Mouse (Mus musculus) spleen, postnatal 36 days (tissue): ENCODE data around the gene Gdf7.
A peak's percentile ranks its signal among the peaks of the same experiment; 100 is the strongest.

Source experiments
- DNase-seq, 2 experiments: peaks; one replicate each; pipeline ENCODE4 v3.0.0; 2022; ENCODE audit warnings: low spot score in 2 of 2, mixed read lengths in 1 of 2

Gene Gdf7

DNA sequence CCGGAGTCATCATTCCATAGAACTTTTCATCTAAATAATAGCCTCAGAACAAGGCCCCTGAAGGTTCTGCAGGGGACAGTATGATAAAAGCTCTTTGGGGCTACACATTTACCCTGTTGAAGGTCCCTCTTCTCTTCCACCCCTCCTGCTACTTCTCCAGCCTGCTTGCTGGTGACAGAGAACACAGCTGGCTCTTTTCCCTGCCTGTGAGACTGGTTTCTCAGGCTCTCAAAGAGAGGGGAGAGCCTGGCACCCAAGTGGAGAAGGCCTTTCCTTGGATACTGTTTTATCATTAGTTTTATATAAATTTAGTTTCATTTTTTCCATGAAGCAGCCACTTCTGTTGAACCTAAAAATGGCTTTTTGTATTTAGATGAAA lies 25.9 kb upstream of the Gdf7 start:
- DNase-seq = no peak

DNA sequence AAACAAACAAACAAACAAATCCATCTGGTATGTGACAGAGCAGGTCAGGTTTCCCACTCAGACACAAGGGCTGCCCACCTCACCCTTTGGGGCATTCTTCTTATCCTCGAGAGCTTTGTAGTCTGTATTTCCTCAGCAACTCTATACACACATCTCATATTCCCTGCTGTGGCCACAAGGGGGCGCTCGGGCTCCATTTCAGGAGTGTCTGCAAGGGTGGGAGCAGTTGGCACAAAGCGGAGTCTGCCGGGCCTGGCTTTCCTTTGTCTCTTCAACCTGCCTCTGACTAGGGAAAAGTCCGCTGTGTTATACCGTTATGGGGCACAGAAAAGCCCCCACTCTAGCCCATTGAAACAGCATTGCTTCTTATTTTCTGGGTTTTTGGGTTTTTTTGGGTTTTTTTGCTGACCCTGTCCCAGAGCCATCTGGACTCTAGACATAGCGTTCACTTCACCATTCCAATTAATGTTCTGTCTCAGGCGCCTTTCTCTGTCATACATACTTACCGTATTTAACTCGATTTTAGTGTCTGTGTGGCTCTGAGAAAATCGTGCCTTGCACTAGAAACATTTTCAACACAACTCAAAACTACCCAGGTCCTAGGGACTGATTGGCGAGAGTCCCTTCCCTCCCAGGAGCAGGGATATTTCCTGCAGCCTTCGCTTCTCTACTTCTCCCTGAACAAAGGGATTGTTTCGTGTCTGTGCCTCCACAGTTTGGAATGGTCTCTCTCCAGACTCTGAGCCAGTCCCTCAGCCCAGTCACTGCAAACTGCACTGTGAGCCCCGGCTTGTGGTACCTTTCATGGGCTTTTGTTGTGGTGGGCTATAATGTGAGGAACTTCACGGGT lies 25.3 kb upstream of the Gdf7 start:
- DNase-seq = peak; percentile 80 to 88

DNA sequence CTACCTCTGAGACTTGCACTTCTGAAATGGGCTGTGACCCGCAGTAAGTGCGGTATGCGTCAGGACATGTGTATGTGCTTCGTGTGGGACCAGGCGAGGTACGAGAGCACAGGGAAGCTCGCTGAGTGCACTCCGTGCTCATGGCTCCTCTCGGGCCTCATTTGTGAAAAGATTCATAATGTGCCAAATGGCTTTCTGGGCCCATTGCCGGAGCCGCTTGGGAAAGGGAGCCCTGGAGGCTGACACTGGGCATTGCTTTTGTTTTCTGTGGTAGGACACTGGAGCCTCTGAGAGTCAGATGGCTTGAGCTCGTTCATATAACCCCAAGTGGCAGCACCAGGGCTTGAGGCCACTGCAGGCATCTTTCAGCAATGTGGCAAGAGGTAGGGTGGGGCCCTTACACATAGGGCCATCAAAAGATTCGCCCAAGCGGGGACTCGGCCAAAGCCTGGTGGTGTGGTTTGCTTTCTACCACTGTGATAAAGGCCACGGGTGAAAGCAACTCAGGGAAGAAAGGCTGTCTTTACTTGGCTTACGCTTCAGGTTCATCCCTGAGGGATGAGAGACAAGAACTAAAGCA lies 24.3 kb upstream of the Gdf7 start:
- DNase-seq = no peak

DNA sequence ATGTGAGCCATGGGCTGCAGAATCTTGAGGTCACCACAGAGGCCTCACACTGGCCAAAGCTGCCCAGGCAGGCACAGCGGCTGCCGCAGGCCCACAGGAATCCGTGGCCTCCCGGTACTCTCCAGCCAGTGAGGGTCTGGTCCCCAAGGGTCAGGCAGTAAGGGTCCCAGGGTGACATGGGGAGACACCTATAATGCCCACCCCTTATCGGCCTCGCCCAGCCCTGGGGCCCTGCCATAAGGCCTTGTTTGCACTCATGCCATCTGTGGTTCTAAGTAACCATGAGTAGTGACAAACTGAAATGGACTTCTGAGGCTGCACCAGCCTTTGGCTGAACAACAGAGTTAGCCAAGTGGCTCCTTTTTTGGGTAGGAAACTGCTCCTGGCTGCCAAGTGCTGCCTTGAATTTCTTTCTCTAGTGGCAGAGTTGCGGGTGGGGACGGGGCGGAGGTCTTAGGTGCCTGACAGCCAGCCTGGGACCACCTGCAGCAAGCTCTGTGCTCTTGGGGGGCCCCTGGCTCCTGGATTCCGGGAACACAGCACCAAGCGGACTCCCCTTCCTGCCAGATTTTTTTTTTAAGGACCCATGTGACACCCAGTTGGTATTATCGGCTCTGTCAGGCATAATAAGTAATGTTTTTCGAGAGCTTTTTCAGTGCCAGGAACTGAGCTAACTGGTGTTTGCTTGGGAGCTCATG lies 23.6 kb upstream of the Gdf7 start:
- no peak for DNase-seq

DNA sequence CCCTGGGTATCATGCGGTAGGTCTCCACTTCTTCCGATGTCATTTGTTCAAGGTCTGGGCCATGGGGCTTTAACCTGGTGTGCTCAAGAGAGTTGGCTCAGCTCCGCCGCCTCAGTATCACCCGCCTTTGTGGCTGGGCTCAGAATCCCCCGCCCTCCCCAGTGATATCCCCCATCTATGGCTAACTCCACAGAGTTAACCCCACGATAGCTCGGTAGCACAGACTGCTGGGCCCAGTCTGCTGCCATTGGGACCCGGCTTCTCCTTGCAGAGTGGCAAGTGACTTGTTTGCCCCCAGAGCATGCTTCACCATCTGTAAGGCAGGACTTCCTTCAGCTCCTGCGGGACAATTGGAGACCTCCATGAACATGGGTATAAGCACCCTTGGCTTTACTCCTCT lies 22.3 kb upstream of the Gdf7 start:
- no peak for DNase-seq

DNA sequence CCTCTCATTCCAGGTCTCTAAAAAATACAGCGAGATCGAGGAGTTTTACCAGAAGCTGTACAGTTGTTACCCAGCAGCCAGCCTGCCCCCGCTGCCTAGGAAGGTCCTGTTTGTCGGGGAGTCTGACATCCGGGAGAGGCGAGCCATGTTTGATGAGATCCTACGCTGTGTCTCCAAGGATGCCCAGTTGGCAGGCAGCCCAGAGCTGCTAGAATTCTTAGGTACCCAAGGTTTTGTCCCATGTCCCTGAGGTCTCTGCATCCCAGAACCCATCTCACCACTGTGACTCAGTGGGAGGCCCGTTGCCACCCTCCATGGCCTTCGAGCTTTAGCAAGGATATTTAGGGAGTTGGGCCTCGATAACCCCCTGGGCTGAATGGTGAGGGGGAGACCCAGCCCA lies 19.8 kb upstream of the Gdf7 start:
- DNase-seq = no peak

DNA sequence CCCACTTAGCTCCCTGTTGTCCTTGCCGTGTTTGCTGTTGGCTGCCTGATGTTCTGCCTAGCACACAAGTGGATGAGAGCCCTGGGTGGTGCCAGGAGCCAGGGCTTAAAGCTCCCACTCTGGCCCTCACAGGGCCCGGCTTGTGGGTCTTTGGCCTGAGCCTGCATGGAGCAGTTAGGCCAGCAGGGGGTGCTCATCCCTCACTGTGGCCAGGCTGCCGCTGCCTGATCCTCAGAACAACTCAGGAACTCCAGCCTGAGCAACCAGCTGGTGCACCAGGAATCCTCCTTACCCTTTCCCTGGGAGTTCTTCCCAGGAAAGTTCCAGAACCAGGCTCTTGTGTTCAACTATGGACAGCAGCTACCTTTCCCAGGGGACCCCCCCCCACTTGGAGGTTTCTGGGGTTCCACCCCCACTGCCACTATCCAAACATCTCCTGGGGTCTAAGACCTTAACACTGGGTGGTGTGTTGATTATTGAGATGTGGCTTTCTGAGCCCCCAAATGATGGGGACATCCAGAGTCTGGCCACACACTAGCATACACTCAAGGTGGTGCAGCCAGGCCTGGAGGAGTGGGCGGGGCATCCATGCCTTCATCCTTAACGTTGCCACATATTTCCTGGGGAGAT lies 18.4 kb upstream of the Gdf7 start:
- peak; percentile 46 to 49 for DNase-seq

DNA sequence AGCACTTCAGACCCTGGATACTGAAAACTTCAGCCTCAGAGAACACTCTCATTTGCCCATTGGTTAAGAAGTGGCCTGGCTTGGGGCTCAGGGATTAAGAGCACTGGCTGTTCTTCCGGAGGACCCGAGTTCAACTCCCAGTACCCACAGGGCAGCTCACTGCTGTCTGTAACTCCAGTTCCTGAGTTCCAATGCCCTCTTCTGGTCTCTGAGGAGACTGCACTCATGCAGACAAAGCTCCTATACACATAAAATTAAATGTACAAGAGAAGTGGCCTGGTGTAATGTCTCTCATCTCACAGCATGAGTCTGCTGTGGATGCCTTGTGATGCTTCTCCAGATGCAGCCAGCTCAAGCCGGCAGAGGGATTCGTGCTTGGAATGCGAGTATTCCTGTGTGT lies 14.8 kb upstream of the Gdf7 start:
- DNase-seq = no peak

DNA sequence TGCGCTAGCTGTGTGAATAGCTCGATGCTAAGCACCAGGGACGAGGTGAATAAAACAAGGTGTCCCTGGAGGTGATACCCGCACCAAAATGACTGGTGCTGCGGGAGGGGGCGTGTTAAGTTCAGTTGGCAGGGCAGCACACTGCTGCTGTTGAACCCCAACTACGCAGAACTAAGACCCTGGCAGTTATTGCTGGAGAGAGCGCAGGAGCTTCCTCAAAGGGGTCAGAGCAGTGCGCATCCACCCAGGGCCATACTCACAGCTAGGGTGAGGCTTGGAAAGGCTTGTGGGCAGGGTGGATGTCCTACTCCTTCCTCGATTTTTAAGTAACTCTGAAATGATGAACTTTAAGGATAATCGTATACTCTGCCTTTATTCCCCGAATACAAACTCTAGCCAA lies 12.0 kb upstream of the Gdf7 start:
- DNase-seq = no peak

DNA sequence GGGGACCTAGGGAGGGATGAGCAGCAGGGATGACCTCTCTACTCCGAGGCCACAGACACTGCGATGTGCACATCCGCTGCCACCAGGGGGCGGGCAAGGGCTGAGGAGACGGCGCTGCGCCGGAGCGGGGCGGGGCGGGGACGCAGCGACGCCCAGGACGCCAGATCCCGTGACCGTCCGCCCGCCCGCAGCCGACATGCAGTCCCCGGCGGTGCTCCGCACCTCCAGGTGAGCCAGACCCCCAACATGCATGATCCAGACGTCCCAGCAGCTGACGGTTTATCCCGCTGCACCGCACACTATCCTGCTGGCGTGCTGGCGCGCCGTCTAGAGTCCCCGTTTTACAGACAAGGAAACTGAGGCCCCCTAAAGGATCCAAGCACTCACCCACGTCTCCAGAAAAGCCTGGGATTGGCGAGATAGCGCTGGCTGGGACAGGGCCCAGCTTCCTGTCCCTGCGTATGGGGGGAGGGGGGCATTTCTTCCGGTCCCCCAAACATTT lies 11.6 kb upstream of the Gdf7 start, which contains the start of gene Hs1bp3:
TSS of gene Hs1bp3 (plus strand) at position 163 of the 502 bp plus-strand sequence.
- DNase-seq = peak; percentile 78 to 79

DNA sequence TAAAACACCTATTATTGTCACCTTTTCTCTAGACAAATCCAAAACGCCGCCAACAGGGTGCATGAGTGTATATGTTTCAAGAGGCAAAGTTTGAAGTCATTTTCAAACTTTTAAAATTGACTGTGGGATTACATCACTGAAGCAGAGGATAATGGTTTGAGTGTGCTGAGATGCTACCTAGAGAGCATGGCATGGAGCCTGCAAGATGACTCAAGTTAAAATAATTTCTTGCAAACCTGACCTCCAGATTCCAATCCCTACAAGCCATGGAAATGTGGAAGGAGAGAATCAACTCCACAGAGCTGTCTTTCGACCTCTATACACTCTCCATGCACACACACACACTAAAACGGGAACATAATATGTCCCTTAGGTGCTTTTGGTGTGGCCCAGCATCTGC lies 10.5 kb upstream of the Gdf7 start:
- no peak for DNase-seq

DNA sequence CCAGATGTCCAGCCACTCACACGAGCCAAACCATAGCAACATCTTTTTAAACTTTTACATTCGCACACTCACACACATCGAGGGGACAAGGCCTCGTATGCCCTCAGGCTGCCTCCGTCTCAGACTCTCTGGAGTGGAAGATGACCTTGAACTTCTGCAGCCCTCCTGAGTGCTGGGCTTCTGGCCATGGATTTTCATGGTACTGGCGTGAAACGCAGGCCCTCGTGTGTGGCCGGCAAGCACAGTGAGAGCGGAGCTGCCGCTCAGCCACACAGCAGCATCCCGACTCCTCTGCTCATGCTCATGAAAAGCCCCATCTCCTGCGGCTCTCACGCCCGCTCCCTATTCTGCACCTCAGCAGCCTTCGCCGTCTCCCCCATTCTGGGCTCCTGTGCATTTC lies 9.2 kb upstream of the Gdf7 start:
- no peak for DNase-seq

DNA sequence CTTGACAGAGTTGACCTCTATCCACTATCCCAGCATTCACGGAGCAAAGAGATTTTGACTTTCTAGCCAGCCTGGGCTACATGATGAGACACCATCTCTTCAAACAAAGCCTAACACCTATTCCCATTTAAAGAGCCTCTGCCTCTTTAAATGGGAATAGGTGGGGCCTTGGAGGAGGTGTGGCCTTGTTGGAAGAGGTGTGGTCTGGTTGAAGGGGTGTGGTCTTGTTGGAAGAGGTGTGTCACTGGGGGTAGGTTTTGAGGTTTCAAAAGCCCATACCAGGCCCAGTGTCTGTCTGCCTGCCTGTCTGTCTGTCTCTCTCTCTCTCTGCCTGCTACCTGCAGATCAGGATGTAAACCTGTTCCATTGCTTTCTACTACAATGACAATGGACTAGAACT lies 5.2 kb upstream of the Gdf7 start:
- no peak for DNase-seq

DNA sequence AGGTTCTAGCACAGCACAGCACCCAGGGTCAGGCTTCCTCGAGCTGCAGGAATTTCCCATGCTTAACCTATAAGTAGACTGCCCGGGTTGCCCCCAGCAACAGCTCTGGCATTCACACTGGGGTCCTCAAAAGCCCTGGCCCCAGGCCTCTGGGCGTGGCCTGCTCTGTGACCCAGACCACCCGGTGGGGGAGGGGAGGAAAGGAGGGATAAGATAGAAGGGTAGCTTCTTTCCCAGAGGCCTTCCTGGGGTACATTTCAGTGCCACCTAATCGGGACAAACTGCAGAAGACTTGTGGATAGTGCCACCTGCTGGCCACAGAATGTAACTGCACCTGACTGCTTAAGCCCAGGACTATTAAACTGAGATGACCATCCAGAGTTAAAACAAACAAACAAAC lies 4.7 kb upstream of the Gdf7 start:
- DNase-seq = peak; percentile 17 to 35

DNA sequence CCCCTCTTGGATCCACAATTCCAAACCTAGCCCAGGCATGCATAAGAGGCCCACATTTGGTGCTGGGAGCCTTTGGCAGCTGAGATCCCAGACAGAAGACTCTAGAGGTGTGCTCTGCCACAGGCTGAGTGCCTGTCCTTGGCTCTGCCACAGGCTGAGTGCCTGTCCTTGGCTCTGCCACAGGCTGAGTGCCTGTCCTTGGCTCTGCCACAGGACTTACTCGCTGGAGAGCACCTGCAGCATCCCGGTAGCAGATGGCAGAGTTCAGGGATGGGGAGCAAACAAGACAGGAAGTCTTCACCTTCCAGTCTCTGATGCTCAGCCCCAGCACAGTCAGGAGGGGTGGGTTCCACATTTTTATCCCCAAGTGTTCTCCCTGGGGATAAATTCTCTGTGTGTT lies 3.5 kb upstream of the Gdf7 start:
- no peak for DNase-seq

DNA sequence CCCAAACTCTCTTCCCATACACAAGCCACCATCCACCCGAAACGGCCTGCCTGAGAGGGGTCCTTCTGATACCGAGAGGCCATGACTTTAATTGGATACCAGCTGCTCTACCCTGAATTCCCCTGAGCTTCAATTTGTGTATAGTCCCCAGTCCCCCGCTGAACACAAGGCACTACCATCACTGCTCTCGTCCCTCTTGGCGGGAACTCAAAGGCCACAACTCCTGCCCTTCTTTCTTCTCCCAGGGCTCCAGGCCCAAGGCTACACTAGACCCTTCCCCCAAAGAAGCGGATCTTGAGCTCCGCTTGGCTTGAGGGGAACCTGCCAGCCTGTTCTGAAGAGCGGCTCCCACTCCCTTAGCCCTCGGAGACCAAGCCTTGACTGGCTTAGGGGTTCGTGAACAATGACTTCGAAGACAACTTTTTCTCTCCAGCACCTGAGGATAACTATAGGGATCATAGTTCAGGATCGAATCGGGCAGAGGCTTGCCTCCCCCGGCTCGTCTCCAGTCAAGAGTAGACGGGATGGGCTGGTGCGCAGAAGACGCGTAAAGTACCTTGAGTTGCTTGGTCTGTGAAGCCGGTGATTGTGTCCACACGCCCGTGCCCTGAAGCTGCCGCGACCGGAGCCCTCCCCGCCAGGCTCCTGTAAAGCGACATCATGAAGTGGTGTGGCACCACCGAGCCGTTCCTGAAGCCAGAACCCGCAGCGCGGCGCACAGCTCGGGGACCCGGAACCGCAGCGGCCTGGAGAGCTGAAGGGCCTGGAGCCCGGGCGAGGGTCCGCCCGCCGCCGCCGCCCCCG lies 541 bp downstream of the Gdf7 start:
- DNase-seq = no peak

DNA sequence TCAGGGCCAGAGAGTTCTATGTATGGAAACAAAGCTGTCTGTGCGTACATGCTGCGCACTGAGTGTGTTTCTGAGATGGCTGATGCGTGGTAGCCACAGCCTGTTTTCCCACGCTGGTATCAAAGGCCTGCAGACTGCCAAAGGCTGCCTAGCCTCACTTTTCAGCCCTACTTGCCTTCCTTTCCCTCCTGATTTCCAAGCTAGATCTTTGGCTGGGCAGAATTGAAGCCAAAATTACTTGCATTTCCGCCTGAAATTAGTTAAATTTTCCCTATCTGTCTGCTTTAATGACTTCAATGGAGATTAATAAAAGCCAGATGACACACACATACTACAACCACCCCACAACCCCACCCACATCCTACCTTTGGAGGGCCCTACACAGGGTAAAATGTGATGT lies 1.2 kb downstream of the Gdf7 start:
- no peak for DNase-seq

DNA sequence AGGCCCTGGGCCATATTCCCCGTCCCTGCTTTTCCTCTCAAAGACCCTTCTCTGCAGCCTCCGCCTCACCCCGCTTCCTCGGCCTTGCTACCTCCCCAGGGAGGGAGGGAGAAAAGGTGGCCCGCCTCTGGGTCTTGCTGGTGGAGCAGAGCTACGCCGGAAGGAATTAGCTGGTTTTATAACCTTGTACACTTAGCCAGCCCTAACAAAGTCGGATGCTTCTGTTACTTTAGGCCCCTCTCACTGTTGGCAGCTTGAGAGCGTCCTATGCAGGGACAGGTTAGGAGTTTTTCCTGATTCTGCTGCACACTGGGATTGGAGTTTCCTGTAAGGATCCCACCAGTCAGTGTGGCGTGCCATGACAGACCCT lies 1.7 kb downstream of the Gdf7 start:
- no peak for DNase-seq

DNA sequence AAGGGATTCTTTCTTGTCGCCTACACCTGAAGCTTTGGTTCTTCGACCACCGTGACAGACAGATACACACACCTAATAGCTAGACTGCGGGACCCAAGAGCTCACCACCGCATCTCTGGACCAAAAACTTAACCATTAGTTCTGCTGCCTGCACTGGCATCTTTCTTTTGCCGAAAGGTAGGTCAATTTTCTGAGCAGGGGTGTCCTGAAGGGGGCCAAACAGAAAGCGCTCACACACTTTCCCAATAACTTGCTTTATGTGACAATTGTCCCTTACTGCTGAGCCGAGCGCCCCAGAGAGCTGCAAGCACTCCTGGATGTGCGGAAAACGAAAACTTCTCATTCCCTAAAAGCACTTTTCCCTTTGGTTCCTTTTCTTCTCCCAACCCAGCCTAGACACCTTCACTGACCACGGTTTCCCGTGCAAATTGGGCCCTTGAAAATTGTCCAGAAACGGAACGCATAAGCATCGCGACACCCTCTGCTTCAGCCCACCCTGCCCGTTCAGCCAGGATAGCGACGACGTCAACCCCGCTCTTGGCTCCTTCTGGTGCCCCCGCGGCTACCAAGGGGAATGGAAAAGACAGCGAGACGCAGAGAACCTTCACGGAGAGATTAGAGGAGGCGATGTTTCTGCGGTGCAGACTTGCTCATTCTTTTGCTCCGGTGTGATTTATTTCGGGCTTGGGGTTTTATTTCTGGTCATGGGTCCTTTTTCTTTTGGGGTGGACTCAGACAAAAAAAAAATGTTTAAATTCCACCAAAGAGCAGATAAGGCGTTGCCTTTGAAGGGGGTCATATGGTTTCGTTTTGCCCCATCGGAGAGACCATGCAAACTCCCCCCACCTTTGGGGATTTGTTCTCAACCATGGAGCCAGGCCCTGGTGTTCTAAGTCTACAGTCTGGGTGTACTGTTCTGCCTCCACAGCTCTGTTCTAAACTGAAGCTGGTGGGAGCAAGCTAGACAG lies 2.3 kb downstream of the Gdf7 start:
- no peak for DNase-seq
